Mouse (Mus musculus) erythroblast, embryonic 14.5 days (primary cell): ENCODE measurements around the gene Ggta1.

Experiments used
- GATA1 ChIP-seq: IDR thresholded peaks from 2 replicates; pipeline ENCODE4 v1.6.1; 2012; ENCODE audit warnings: low read length, inconsistent platforms, mixed read lengths
- TAL1 ChIP-seq: IDR thresholded peaks from 3 replicates; pipeline ENCODE4 v1.6.1; 2012; ENCODE audit warnings: low read length, inconsistent platforms, mixed read lengths

- TF ChIP-seq GATA1 (no peak), TAL1 (no peak)
Measured at GRCm38 (mm10) chr2:35507191-35507511, 44.1 kb upstream of the Ggta1 start.
